Mouse (Mus musculus) intestine, embryonic 16.5 days (tissue): Measurements from ENCODE around the gene Ufd1. TPM values are rescaled to one million over a fixed set of nuclear protein-coding genes. Genes with fewer than 3 reads are reported as not detected.

Source experiments
- ATAC-seq: fragments of 200-750 bp; cut with Nextera tagmentation; 2 replicates; pipeline ENCODE4 v1.8.0; 2017; ENCODE audit warnings: moderate TSS enrichment, moderate library complexity
- H3K27ac ChIP-seq: fragments of 300-500 bp; sonication (generic); 2 replicates; pipeline ENCODE4 v1.5.1; 2014; ENCODE audit warnings: mild to moderate bottlenecking, low read length
- H3K27me3 ChIP-seq: fragments of 300-500 bp; sonication (generic); replicated peaks from 2 replicates; pipeline ENCODE4 v1.6.1; 2014; ENCODE audit warnings: low read length, control low read depth, mixed read lengths; ENCODE audit not compliant: control insufficient read depth, insufficient read depth
- H3K36me3 ChIP-seq: fragments of 300-500 bp; sonication (generic); 2 replicates; pipeline ENCODE4 v1.6.1; 2014; ENCODE audit warnings: low read length, control low read depth; ENCODE audit not compliant: control insufficient read depth, insufficient read depth
- H3K4me1 ChIP-seq: fragments of 300-500 bp; sonication (generic); 2 replicates; pipeline ENCODE4 v1.6.1; 2014; ENCODE audit warnings: low read length, control low read depth, mixed read lengths; ENCODE audit not compliant: control insufficient read depth, insufficient read depth
- H3K4me2 ChIP-seq: fragments of 300-500 bp; sonication (generic); 2 replicates; pipeline ENCODE4 v1.6.1; 2014; ENCODE audit warnings: low read depth, low read length, control low read depth
- H3K4me3 ChIP-seq: fragments of 300-500 bp; sonication (generic); 2 replicates; pipeline ENCODE4 v1.5.1; 2014; ENCODE audit warnings: mild to moderate bottlenecking, low read length
- H3K9ac ChIP-seq: fragments of 300-500 bp; sonication (generic); 2 replicates; pipeline ENCODE4 v1.6.1; 2014; ENCODE audit warnings: low read depth, low read length
- H3K9me3 ChIP-seq: fragments of 300-500 bp; sonication (generic); 2 replicates; pipeline ENCODE4 v1.6.1; 2016; ENCODE audit warnings: low read length, control low read depth; ENCODE audit not compliant: control insufficient read depth
- WGBS: fragments of 180-500 bp; shearing (Covaris S2); extraction: QIAGEN DNeasy Blood & Tissue Kit; methylation state at CpG from one replicate; pipeline ENCODE4 v1.1.7; 2014; 5-methylcytosine and 5-hydroxymethylcytosine counted together
- polyA plus RNA-seq: library from polyadenylated mRNA; unstranded; fragments of >200 nt; fragmentation: Nextera tagmentation; extraction: Ambion mirVana; gene quantifications from 2 replicates; pipeline ENCODE4 v1.2.1, GENCODE M21; 2015

The Ufd1 gene
- 58.3 and 61.0 TPM in 2 replicates for polyA plus RNA-seq

GRCm38 (mm10) chr16:18811468-18812384 lies at the start of gene Ufd1, which contains the start of gene Cdc45:
Gene Ufd1 (plus strand): TSS chr16:18811779.
Gene Cdc45 (minus strand): TSS chr16:18811987.
- WGBS: under 1% methylated on average over 42 of the region's 42 CpGs
- Histone ChIP-seq H3K9ac (peak within 1 kb of the TSS; percentile 79), H3K4me3 (peak within 1 kb of the TSS; percentile 70), H3K4me1 (peaks cover 11% of the 10 kb centered on the region), H3K9me3 (no peaks in the 10 kb centered on the region), H3K36me3 (peaks cover 4% of the 10 kb centered on the region; the same call in 1 of the 2 replicates), H3K4me2 (peak within 1 kb of the TSS; percentile 93), H3K27me3 (no peaks in the 10 kb centered on the region), H3K27ac (peak within 1 kb of the TSS; percentile 73)
- ATAC-seq: peak; percentile 97

- H3K4me2 ChIP-seq: no peak overlapping the region
- H3K9ac ChIP-seq: no peak overlapping the region
- no peaks in the 10 kb centered on the region for H3K27me3 ChIP-seq
- no peaks in the 10 kb centered on the region for H3K9me3 ChIP-seq
- no peak overlapping the region for H3K27ac ChIP-seq
- H3K36me3 ChIP-seq: no peaks in the 10 kb centered on the region
- ATAC-seq: no peak
- WGBS: 60% methylated on average over 3 of the region's 3 CpGs
- H3K4me3 ChIP-seq: no peak overlapping the region
- no peaks in the 10 kb centered on the region for H3K4me1 ChIP-seq
These were observed 48.6 kb upstream of the Ufd1 start for GRCm38 (mm10) chr16:18762960-18763359.

GRCm38 (mm10) chr16:18766390-18766789 lies 45.2 kb upstream of the Ufd1 start:
- Histone ChIP-seq H3K36me3 (no peaks in the 10 kb centered on the region), H3K9me3 (no peaks in the 10 kb centered on the region), H3K9ac (no peak overlapping the region), H3K27me3 (no peaks in the 10 kb centered on the region), H3K4me3 (no peak overlapping the region), H3K4me2 (no peak overlapping the region), H3K4me1 (no peaks in the 10 kb centered on the region), H3K27ac (no peak overlapping the region)
- ATAC-seq: no peak
- 66% methylated on average over 4 of the region's 4 CpGs for WGBS

- Histone ChIP-seq H3K9me3 (no peaks in the 10 kb centered on the region), H3K4me2 (no peak overlapping the region), H3K4me3 (no peak overlapping the region), H3K4me1 (no peaks in the 10 kb centered on the region), H3K36me3 (no peaks in the 10 kb centered on the region), H3K27ac (no peak overlapping the region), H3K9ac (no peak overlapping the region), H3K27me3 (no peaks in the 10 kb centered on the region)
- WGBS: 60% methylated on average over 1 of the region's 1 CpGs
- ATAC-seq: no peak
These were observed 42.1 kb upstream of the Ufd1 start for GRCm38 (mm10) chr16:18769501-18769900.

- Histone ChIP-seq H3K36me3 (no peaks in the 10 kb centered on the region), H3K27ac (no peak overlapping the region), H3K4me1 (peaks cover 9% of the 10 kb centered on the region; the same call in 1 of the 2 replicates), H3K9ac (no peak overlapping the region), H3K4me3 (no peak overlapping the region), H3K4me2 (no peak overlapping the region), H3K27me3 (peaks cover 34% of the 10 kb centered on the region), H3K9me3 (no peaks in the 10 kb centered on the region)
- 29% methylated on average over 2 of the region's 2 CpGs for WGBS
- ATAC-seq: no peak
These were observed 37.6 kb upstream of the Ufd1 start for GRCm38 (mm10) chr16:18773936-18774335.

- no peak for ATAC-seq
- H3K4me3 ChIP-seq: no peak overlapping the region
- H3K9me3 ChIP-seq: no peaks in the 10 kb centered on the region
- H3K4me2 ChIP-seq: no peak overlapping the region
- peaks cover 9% of the 10 kb centered on the region; the same call in 1 of the 2 replicates for H3K4me1 ChIP-seq
- no peaks in the 10 kb centered on the region for H3K36me3 ChIP-seq
- H3K27ac ChIP-seq: peak overlapping the region; percentile 48; the same call in 1 of the 2 replicates
- WGBS: 40% methylated on average over 18 of the region's 18 CpGs
- H3K9ac ChIP-seq: no peak overlapping the region
- peaks cover 39% of the 10 kb centered on the region for H3K27me3 ChIP-seq
These were observed 35.7 kb upstream of the Ufd1 start for GRCm38 (mm10) chr16:18775621-18776555.

- peak within 1 kb of the TSS; percentile 48; the same call in 1 of the 2 replicates for H3K27ac ChIP-seq
- H3K36me3 ChIP-seq: no peaks in the 10 kb centered on the region
- H3K9me3 ChIP-seq: no peaks in the 10 kb centered on the region
- peak within 1 kb of the TSS; percentile 66 for H3K4me2 ChIP-seq
- peak; percentile 65 for ATAC-seq
- H3K9ac ChIP-seq: peak within 1 kb of the TSS; percentile 51
- H3K27me3 ChIP-seq: peaks cover 39% of the 10 kb centered on the region
- H3K4me1 ChIP-seq: peaks cover 9% of the 10 kb centered on the region; the same call in 1 of the 2 replicates
- WGBS: 8% methylated on average over 19 of the region's 19 CpGs
- peak within 1 kb of the TSS; percentile 49 for H3K4me3 ChIP-seq
These were observed 35.0 kb upstream of the Ufd1 start, which contains the start of gene Cldn5 for GRCm38 (mm10) chr16:18776556-18777100. Gene Cldn5 (plus strand): TSS chr16:18776847.

GRCm38 (mm10) chr16:18777101-18778080 lies 34.2 kb upstream of the Ufd1 start:
- peaks cover 9% of the 10 kb centered on the region; the same call in 1 of the 2 replicates for H3K4me1 ChIP-seq

More at GRCm38 (mm10) chr16:18777101-18778080, 34.2 kb upstream of the Ufd1 start:
- ATAC-seq: peak; percentile 56
- WGBS: 3% methylated on average over 80 of the region's 80 CpGs
- Histone ChIP-seq H3K27me3 (peaks cover 39% of the 10 kb centered on the region), H3K9ac (peak overlapping the region; percentile 51), H3K27ac (no peak overlapping the region), H3K9me3 (no peaks in the 10 kb centered on the region), H3K4me2 (peak overlapping the region; percentile 66), H3K4me3 (peak overlapping the region; percentile 49), H3K36me3 (no peaks in the 10 kb centered on the region)
